Mouse (Mus musculus): ENCODE data around the gene F2r. TPM values are rescaled to one million over a fixed set of nuclear protein-coding genes. Genes with fewer than 3 reads are reported as not detected.

Gene F2r
- polyA plus RNA-seq (2012; rRNA removed), result 116 TPM in 2 replicates

DNA sequence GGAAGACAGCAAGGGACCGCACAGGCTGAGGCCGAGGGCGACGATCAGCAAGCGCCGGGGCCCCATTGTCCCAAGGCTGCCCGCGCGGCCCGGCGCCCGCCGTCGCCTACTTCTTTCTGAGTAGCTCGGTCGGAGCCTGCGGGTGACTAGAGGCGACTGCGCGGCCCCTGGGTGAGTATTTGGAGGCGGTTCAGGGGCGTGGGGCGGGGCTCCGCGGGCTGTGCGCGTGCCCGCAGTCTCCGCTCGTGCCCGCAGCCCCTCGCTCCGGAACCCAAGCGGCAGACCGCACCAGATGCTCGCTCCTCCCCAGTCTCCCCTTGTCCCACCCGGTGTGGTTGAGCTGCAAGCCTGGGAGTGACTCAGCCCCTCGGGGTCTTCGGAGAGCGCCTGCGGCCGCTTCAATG is at the start of gene F2r:
TSS of gene F2r (minus strand) at position 179 of the 404 bp plus-strand sequence.
- no peak for TF ChIP-seq CTCF (IDR thresholded peaks at IDR 0.05; ENCODE audit: insufficient read depth, low read length)
- peak; percentile 76; the same call in 1 of the 2 replicates for TF ChIP-seq POLR2A (IDR thresholded peaks at IDR 0.05; ENCODE audit: borderline replicate concordance, extremely low read depth, low read depth, low read length)
- H3K4me1 ChIP-seq (ENCODE audit: control insufficient read depth, insufficient read depth, low read length), result no peaks in the 10 kb centered on the region; the same call in 1 of the 2 replicates
- peak within 1 kb of the TSS; percentile 73 for H3K4me3 ChIP-seq (replicated peaks; ENCODE audit: extremely low read depth, low read depth, low read length)
- DNase-seq, result peak; percentile 86
- WGBS, result under 1% methylated on average over 42 of the region's 42 CpGs

DNA sequence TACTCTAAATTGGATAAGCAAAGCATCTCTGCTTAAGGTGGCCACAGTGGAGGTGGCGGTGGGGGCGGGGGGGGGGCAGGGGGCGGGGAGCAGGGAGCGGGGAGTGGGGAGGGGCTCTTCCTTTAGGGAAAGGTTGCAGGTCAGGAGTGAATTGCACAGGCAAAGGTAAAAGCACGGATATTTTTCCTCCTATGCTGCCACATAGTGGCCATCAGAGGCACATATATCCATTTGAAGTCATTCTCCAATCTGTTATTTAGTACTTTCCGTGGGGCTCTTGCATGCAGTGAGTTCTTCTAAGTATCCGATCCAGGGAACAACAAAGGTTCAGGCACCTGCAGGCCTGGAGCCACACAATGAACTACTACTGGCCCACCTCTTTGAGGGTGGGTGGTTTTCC is 49.0 kb upstream of the F2r start:
- H3K4me1 ChIP-seq (ENCODE audit: control insufficient read depth, insufficient read depth, low read length), result no peaks in the 10 kb centered on the region
- WGBS, result 27% methylated on average over 7 of the region's 7 CpGs
- peak; percentile 20 for DNase-seq
- H3K4me3 ChIP-seq (replicated peaks; ENCODE audit: extremely low read depth, low read depth, low read length), result no peak overlapping the region
- TF ChIP-seq CTCF (IDR thresholded peaks at IDR 0.05; ENCODE audit: insufficient read depth, low read length) (no peak), POLR2A (IDR thresholded peaks at IDR 0.05; ENCODE audit: borderline replicate concordance, extremely low read depth, low read depth, low read length) (no peak)

GRCm38 (mm10) chr13:95665644-95666356 is 47.5 kb upstream of the F2r start:
- 90% methylated on average over 13 of the region's 13 CpGs for WGBS
- TF ChIP-seq CTCF (IDR thresholded peaks at IDR 0.05; ENCODE audit: insufficient read depth, low read length), result no peak
- TF ChIP-seq POLR2A (IDR thresholded peaks at IDR 0.05; ENCODE audit: borderline replicate concordance, extremely low read depth, low read depth, low read length), result no peak
- Histone ChIP-seq H3K4me3 (replicated peaks; ENCODE audit: extremely low read depth, low read depth, low read length) (no peak overlapping the region), H3K4me1 (ENCODE audit: control insufficient read depth, insufficient read depth, low read length) (no peaks in the 10 kb centered on the region)
- no peak for DNase-seq

DNA sequence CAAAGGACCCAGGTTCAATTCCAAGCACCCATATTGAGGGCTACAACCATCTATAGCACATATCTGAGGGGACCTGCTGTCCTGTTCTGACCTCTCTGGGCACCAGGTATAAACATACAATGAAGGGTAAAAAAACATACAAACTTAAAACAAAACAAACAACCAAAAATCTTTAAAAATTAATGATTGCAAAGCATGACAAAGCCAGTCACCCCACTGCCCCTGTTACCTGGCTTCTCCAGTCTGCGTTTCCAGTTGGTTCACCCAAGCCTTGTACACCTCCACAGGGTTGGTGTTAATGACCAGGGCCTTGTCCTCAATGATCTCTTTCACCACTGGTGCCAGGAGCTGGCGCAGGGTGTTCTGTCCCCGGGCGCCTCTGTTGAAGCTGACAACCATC is 45.5 kb upstream of the F2r start:
- no peak for DNase-seq
- no peaks in the 10 kb centered on the region for H3K4me1 ChIP-seq (ENCODE audit: control insufficient read depth, insufficient read depth, low read length)
- H3K4me3 ChIP-seq (replicated peaks; ENCODE audit: extremely low read depth, low read depth, low read length), result no peak overlapping the region
- no peak for TF ChIP-seq CTCF (IDR thresholded peaks at IDR 0.05; ENCODE audit: insufficient read depth, low read length)
- WGBS, result 96% methylated on average over 4 of the region's 4 CpGs

GRCm38 (mm10) chr13:95659432-95659831 is 41.1 kb upstream of the F2r start:
- 53% methylated on average over 7 of the region's 7 CpGs for WGBS
- TF ChIP-seq CTCF (IDR thresholded peaks at IDR 0.05; ENCODE audit: insufficient read depth, low read length), result no peak
- no peak for TF ChIP-seq POLR2A (IDR thresholded peaks at IDR 0.05; ENCODE audit: borderline replicate concordance, extremely low read depth, low read depth, low read length)
- H3K4me1 ChIP-seq (ENCODE audit: control insufficient read depth, insufficient read depth, low read length), result no peaks in the 10 kb centered on the region
- no peak for DNase-seq
- no peak overlapping the region for H3K4me3 ChIP-seq (replicated peaks; ENCODE audit: extremely low read depth, low read depth, low read length)

DNA sequence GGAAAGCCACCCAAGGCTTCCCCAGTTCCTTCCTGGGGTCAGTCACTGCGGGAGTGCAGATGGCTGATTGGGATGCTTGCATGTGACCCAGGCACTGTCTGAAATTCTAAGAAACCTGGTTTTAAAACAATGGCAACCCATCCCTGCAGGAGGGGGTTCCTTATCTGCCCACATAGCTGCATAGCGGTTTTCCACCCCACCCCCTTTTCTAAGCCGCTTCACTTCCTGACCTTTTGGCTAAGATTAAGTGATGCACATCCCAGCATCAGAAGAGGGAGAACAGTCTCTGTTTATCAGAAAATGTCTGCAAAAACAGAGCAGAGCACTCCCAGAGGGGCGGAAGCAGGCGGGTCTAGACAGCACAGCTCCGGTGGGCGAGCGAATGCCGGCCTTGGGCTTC is 38.9 kb upstream of the F2r start:
- DNase-seq, result no peak
- Histone ChIP-seq H3K4me1 (ENCODE audit: control insufficient read depth, insufficient read depth, low read length) (no peaks in the 10 kb centered on the region), H3K4me3 (replicated peaks; ENCODE audit: extremely low read depth, low read depth, low read length) (no peak overlapping the region)
- TF ChIP-seq POLR2A (IDR thresholded peaks at IDR 0.05; ENCODE audit: borderline replicate concordance, extremely low read depth, low read depth, low read length) (no peak), CTCF (IDR thresholded peaks at IDR 0.05; ENCODE audit: insufficient read depth, low read length) (no peak)
- WGBS, result 60% methylated on average over 9 of the region's 9 CpGs

- Histone ChIP-seq H3K4me1 (ENCODE audit: control insufficient read depth, insufficient read depth, low read length) (no peaks in the 10 kb centered on the region), H3K4me3 (replicated peaks; ENCODE audit: extremely low read depth, low read depth, low read length) (no peak overlapping the region)
- TF ChIP-seq POLR2A (IDR thresholded peaks at IDR 0.05; ENCODE audit: borderline replicate concordance, extremely low read depth, low read depth, low read length), result peak; percentile 17; the same call in 1 of the 2 replicates
- no peak for TF ChIP-seq CTCF (IDR thresholded peaks at IDR 0.05; ENCODE audit: insufficient read depth, low read length)
- 46% methylated on average over 9 of the region's 9 CpGs for WGBS
- DNase-seq, result no peak
These were observed 37.0 kb upstream of the F2r start for GRCm38 (mm10) chr13:95655284-95655683.

DNA sequence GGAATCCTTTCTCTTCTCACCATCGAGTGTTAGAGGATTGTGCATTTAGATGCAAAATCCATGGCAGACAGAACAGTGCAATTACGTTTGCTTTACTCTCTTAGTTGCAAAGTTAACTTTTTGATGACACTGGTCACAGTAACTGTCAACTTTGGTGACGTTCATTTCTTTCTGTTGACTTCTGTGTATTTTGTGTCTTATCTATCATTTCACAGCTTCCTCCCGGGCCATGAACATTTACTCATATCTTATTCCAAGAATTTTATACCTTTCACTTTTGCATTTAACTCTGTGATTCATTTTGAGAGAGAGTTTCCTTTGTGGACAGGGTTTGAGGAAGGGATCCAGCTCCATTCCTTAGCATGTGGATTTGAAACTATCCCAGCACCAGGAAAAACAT is 35.4 kb upstream of the F2r start:
- no peaks in the 10 kb centered on the region for H3K4me1 ChIP-seq (ENCODE audit: control insufficient read depth, insufficient read depth, low read length)
- no peak for DNase-seq
- H3K4me3 ChIP-seq (replicated peaks; ENCODE audit: extremely low read depth, low read depth, low read length), result no peak overlapping the region
- TF ChIP-seq CTCF (IDR thresholded peaks at IDR 0.05; ENCODE audit: insufficient read depth, low read length), result no peak
- TF ChIP-seq POLR2A (IDR thresholded peaks at IDR 0.05; ENCODE audit: borderline replicate concordance, extremely low read depth, low read depth, low read length), result no peak
- WGBS, result 65% methylated on average over 4 of the region's 4 CpGs

GRCm38 (mm10) chr13:95651870-95652668 is 33.8 kb upstream of the F2r start:
- WGBS, result 57% methylated on average over 7 of the region's 7 CpGs

More at GRCm38 (mm10) chr13:95651870-95652668, 33.8 kb upstream of the F2r start:
- Histone ChIP-seq H3K4me1 (ENCODE audit: control insufficient read depth, insufficient read depth, low read length) (no peaks in the 10 kb centered on the region), H3K4me3 (replicated peaks; ENCODE audit: extremely low read depth, low read depth, low read length) (no peak overlapping the region)
- TF ChIP-seq POLR2A (IDR thresholded peaks at IDR 0.05; ENCODE audit: borderline replicate concordance, extremely low read depth, low read depth, low read length) (no peak), CTCF (IDR thresholded peaks at IDR 0.05; ENCODE audit: insufficient read depth, low read length) (no peak)
- no peak for DNase-seq
